Mouse (Mus musculus): ENCODE measurements around the gene Zap70. TPM values are rescaled to one million over a fixed set of nuclear protein-coding genes. Genes with fewer than 3 reads are reported as not detected.
A peak's percentile ranks its signal among the peaks of the same experiment; 100 is the strongest.

The Zap70 gene
- polyA plus RNA-seq, 1 experiment from 2014 or later = 0.43 TPM

- no peak for TF ChIP-seq CTCF (IDR thresholded peaks at IDR 0.05; ENCODE audit: low read depth)
- Histone ChIP-seq H3K4me2 (no peak overlapping the region), H3K4me3 (ENCODE audit: low read depth, low read length) (no peak overlapping the region), H3K27ac (ENCODE audit: low read depth) (no peak overlapping the region), H3K4me1 (ENCODE audit: insufficient read depth) (no peaks in the 10 kb centered on the region), H3K36me3 (ENCODE audit: insufficient read depth) (no peaks in the 10 kb centered on the region), H3K9me3 (ENCODE audit: low read depth, low read length) (no peaks in the 10 kb centered on the region), H3K27me3 (ENCODE audit: insufficient read depth, low read length) (no peaks in the 10 kb centered on the region), H3K9ac (no peak overlapping the region)
- DNase-seq (no peak), ATAC-seq (ENCODE audit: insufficient read depth) (no peak)
- 70% methylated on average over 9 of the region's 9 CpGs for WGBS
Measured at GRCm38 (mm10) chr1:36760401-36760800, 1.2 kb upstream of the Zap70 start.

GRCm38 (mm10) chr1:36761061-36761460 lies 537 bp upstream of the Zap70 start:
- Histone ChIP-seq H3K27me3 (ENCODE audit: insufficient read depth, low read length) (no peaks in the 10 kb centered on the region), H3K4me2 (no peak overlapping the region), H3K9me3 (ENCODE audit: low read depth, low read length) (no peaks in the 10 kb centered on the region), H3K4me3 (ENCODE audit: low read depth, low read length) (no peak overlapping the region), H3K4me1 (ENCODE audit: insufficient read depth) (no peaks in the 10 kb centered on the region), H3K9ac (no peak overlapping the region), H3K27ac (ENCODE audit: low read depth) (no peak overlapping the region), H3K36me3 (ENCODE audit: insufficient read depth) (no peaks in the 10 kb centered on the region)
- WGBS = 79% methylated on average over 8 of the region's 8 CpGs
- ATAC-seq (ENCODE audit: insufficient read depth) (no peak), DNase-seq (no peak)
- no peak for TF ChIP-seq CTCF (IDR thresholded peaks at IDR 0.05; ENCODE audit: low read depth)

GRCm38 (mm10) chr1:36766431-36767205 lies 5.0 kb downstream of the Zap70 start:
- Histone ChIP-seq H3K27ac (ENCODE audit: low read depth) (no peak overlapping the region), H3K4me2 (no peak overlapping the region), H3K9me3 (ENCODE audit: low read depth, low read length) (no peaks in the 10 kb centered on the region), H3K27me3 (ENCODE audit: insufficient read depth, low read length) (peaks cover 11% of the 10 kb centered on the region), H3K4me3 (ENCODE audit: low read depth, low read length) (no peak overlapping the region), H3K9ac (no peak overlapping the region), H3K4me1 (ENCODE audit: insufficient read depth) (no peaks in the 10 kb centered on the region), H3K36me3 (ENCODE audit: insufficient read depth) (no peaks in the 10 kb centered on the region)
- ATAC-seq (ENCODE audit: insufficient read depth) (no peak), DNase-seq (no peak)
- no peak for TF ChIP-seq CTCF (IDR thresholded peaks at IDR 0.05; ENCODE audit: low read depth)
- WGBS = 40% methylated on average over 4 of the region's 4 CpGs

GRCm38 (mm10) chr1:36767321-36767720 lies 5.7 kb downstream of the Zap70 start:
- H3K27ac ChIP-seq (ENCODE audit: low read depth) = no peak overlapping the region
- no peak overlapping the region; the same call in 1 of the 2 replicates for H3K4me2 ChIP-seq
- peaks cover 11% of the 10 kb centered on the region for H3K27me3 ChIP-seq (ENCODE audit: insufficient read depth, low read length)
- TF ChIP-seq CTCF (IDR thresholded peaks at IDR 0.05; ENCODE audit: low read depth) = no peak
- no peaks in the 10 kb centered on the region for H3K36me3 ChIP-seq (ENCODE audit: insufficient read depth)
- H3K9me3 ChIP-seq (ENCODE audit: low read depth, low read length) = no peaks in the 10 kb centered on the region
- H3K4me3 ChIP-seq (ENCODE audit: low read depth, low read length) = no peak overlapping the region
- ATAC-seq (ENCODE audit: insufficient read depth) (no peak), DNase-seq (peak; percentile 17)
- no peaks in the 10 kb centered on the region for H3K4me1 ChIP-seq (ENCODE audit: insufficient read depth)
- WGBS = 18% methylated on average over 10 of the region's 10 CpGs
- H3K9ac ChIP-seq = no peak overlapping the region

- WGBS = 71% methylated on average over 5 of the region's 5 CpGs
- Histone ChIP-seq H3K27me3 (ENCODE audit: insufficient read depth, low read length) (peaks cover 11% of the 10 kb centered on the region), H3K9ac (no peak overlapping the region), H3K9me3 (ENCODE audit: low read depth, low read length) (no peaks in the 10 kb centered on the region), H3K4me2 (no peak overlapping the region), H3K27ac (ENCODE audit: low read depth) (no peak overlapping the region), H3K4me1 (ENCODE audit: insufficient read depth) (no peaks in the 10 kb centered on the region), H3K36me3 (ENCODE audit: insufficient read depth) (no peaks in the 10 kb centered on the region), H3K4me3 (ENCODE audit: low read depth, low read length) (no peak overlapping the region)
- ATAC-seq (ENCODE audit: insufficient read depth) (no peak), DNase-seq (no peak)
- no peak for TF ChIP-seq CTCF (IDR thresholded peaks at IDR 0.05; ENCODE audit: low read depth)
Measured at GRCm38 (mm10) chr1:36768786-36769185, 7.2 kb downstream of the Zap70 start.

GRCm38 (mm10) chr1:36769951-36770350 lies 8.4 kb downstream of the Zap70 start:
- TF ChIP-seq CTCF (IDR thresholded peaks at IDR 0.05; ENCODE audit: low read depth) = no peak
- Histone ChIP-seq H3K9me3 (ENCODE audit: low read depth, low read length) (no peaks in the 10 kb centered on the region), H3K4me3 (ENCODE audit: low read depth, low read length) (no peak overlapping the region), H3K36me3 (ENCODE audit: insufficient read depth) (no peaks in the 10 kb centered on the region), H3K27ac (ENCODE audit: low read depth) (no peak overlapping the region), H3K4me2 (no peak overlapping the region), H3K9ac (no peak overlapping the region), H3K4me1 (ENCODE audit: insufficient read depth) (no peaks in the 10 kb centered on the region), H3K27me3 (ENCODE audit: insufficient read depth, low read length) (peaks cover 11% of the 10 kb centered on the region)
- 78% methylated on average over 1 of the region's 1 CpGs for WGBS
- DNase-seq = no peak
- no peak for ATAC-seq (ENCODE audit: insufficient read depth)

- Histone ChIP-seq H3K27ac (ENCODE audit: low read depth) (no peak overlapping the region), H3K36me3 (ENCODE audit: insufficient read depth) (no peaks in the 10 kb centered on the region), H3K9me3 (ENCODE audit: low read depth, low read length) (no peaks in the 10 kb centered on the region), H3K9ac (no peak overlapping the region), H3K4me1 (ENCODE audit: insufficient read depth) (no peaks in the 10 kb centered on the region), H3K4me3 (ENCODE audit: low read depth, low read length) (peak overlapping the region; percentile 17), H3K27me3 (ENCODE audit: insufficient read depth, low read length) (peaks cover 11% of the 10 kb centered on the region), H3K4me2 (peak overlapping the region; percentile 54)
- no peak; the same call in 1 of the 2 replicates for ATAC-seq (ENCODE audit: insufficient read depth)
- TF ChIP-seq CTCF (IDR thresholded peaks at IDR 0.05; ENCODE audit: low read depth) = no peak
- WGBS = 8% methylated on average over 27 of the region's 27 CpGs
- no peak for DNase-seq
Measured at GRCm38 (mm10) chr1:36770998-36771397, 9.4 kb downstream of the Zap70 start.

Data from lung, embryonic 14.5 days (tissue).